Mouse (Mus musculus): ENCODE data around the gene Ksr2. TPM values are rescaled to one million over a fixed set of nuclear protein-coding genes. Genes with fewer than 3 reads are reported as not detected.

The Ksr2 gene
- polyA plus RNA-seq, 1 experiment from 2014 or later = 0.01 TPM

- 89% methylated on average over 14 of the region's 14 CpGs for WGBS
- no peaks in the 10 kb centered on the region for H3K27me3 ChIP-seq (replicated peaks; ENCODE audit: control insufficient read depth, insufficient read depth, low read length)
- H3K4me3 ChIP-seq (ENCODE audit: low read depth, low read length) = no peak overlapping the region
- H3K9ac ChIP-seq (ENCODE audit: low read depth, low read length) = no peak overlapping the region
- H3K4me2 ChIP-seq = no peak overlapping the region
- no peaks in the 10 kb centered on the region for H3K4me1 ChIP-seq (replicated peaks; ENCODE audit: control insufficient read depth, insufficient read depth, low read length)
- H3K27ac ChIP-seq (ENCODE audit: low read depth, low read length) = no peak overlapping the region
- no peaks in the 10 kb centered on the region for H3K36me3 ChIP-seq (ENCODE audit: control insufficient read depth, insufficient read depth, low read length)
- ATAC-seq (replicated peaks; ENCODE audit: low FRiP score) (no peak), DNase-seq (ENCODE audit: low spot score) (no peak)
- H3K9me3 ChIP-seq (ENCODE audit: control insufficient read depth, low read length) = no peaks in the 10 kb centered on the region
Observed at GRCm38 (mm10) chr5:117791875-117792274, 378.1 kb downstream of the Ksr2 start.

GRCm38 (mm10) chr5:117800849-117801248 lies 387.0 kb downstream of the Ksr2 start:
- Histone ChIP-seq H3K27me3 (replicated peaks; ENCODE audit: control insufficient read depth, insufficient read depth, low read length) (no peaks in the 10 kb centered on the region), H3K27ac (ENCODE audit: low read depth, low read length) (no peak overlapping the region), H3K9ac (ENCODE audit: low read depth, low read length) (no peak overlapping the region), H3K4me3 (ENCODE audit: low read depth, low read length) (no peak overlapping the region), H3K4me1 (replicated peaks; ENCODE audit: control insufficient read depth, insufficient read depth, low read length) (no peaks in the 10 kb centered on the region), H3K4me2 (no peak overlapping the region), H3K36me3 (ENCODE audit: control insufficient read depth, insufficient read depth, low read length) (no peaks in the 10 kb centered on the region), H3K9me3 (ENCODE audit: control insufficient read depth, low read length) (no peaks in the 10 kb centered on the region)
- ATAC-seq (replicated peaks; ENCODE audit: low FRiP score) (no peak), DNase-seq (ENCODE audit: low spot score) (no peak)
- 70% methylated on average over 9 of the region's 9 CpGs for WGBS

GRCm38 (mm10) chr5:117802071-117802521 lies 388.3 kb downstream of the Ksr2 start:
- 81% methylated on average over 11 of the region's 11 CpGs for WGBS
- H3K4me2 ChIP-seq = no peak overlapping the region
- DNase-seq (ENCODE audit: low spot score) (no peak), ATAC-seq (replicated peaks; ENCODE audit: low FRiP score) (no peak)
- H3K4me3 ChIP-seq (ENCODE audit: low read depth, low read length) = no peak overlapping the region
- H3K9ac ChIP-seq (ENCODE audit: low read depth, low read length) = no peak overlapping the region
- no peaks in the 10 kb centered on the region for H3K36me3 ChIP-seq (ENCODE audit: control insufficient read depth, insufficient read depth, low read length)
- H3K27me3 ChIP-seq (replicated peaks; ENCODE audit: control insufficient read depth, insufficient read depth, low read length) = no peaks in the 10 kb centered on the region
- H3K9me3 ChIP-seq (ENCODE audit: control insufficient read depth, low read length) = no peaks in the 10 kb centered on the region
- H3K27ac ChIP-seq (ENCODE audit: low read depth, low read length) = no peak overlapping the region
- H3K4me1 ChIP-seq (replicated peaks; ENCODE audit: control insufficient read depth, insufficient read depth, low read length) = no peaks in the 10 kb centered on the region

GRCm38 (mm10) chr5:117803551-117803950 lies 389.8 kb downstream of the Ksr2 start:
- Histone ChIP-seq H3K36me3 (ENCODE audit: control insufficient read depth, insufficient read depth, low read length) (no peaks in the 10 kb centered on the region), H3K27me3 (replicated peaks; ENCODE audit: control insufficient read depth, insufficient read depth, low read length) (no peaks in the 10 kb centered on the region), H3K4me2 (no peak overlapping the region), H3K4me1 (replicated peaks; ENCODE audit: control insufficient read depth, insufficient read depth, low read length) (no peaks in the 10 kb centered on the region), H3K27ac (ENCODE audit: low read depth, low read length) (no peak overlapping the region), H3K9me3 (ENCODE audit: control insufficient read depth, low read length) (no peaks in the 10 kb centered on the region), H3K4me3 (ENCODE audit: low read depth, low read length) (no peak overlapping the region), H3K9ac (ENCODE audit: low read depth, low read length) (no peak overlapping the region)
- ATAC-seq (replicated peaks; ENCODE audit: low FRiP score) = no peak
- no peak for DNase-seq (ENCODE audit: low spot score)
- 61% methylated on average over 7 of the region's 7 CpGs for WGBS

GRCm38 (mm10) chr5:117810930-117811329 lies 397.1 kb downstream of the Ksr2 start:
- H3K4me3 ChIP-seq (ENCODE audit: low read depth, low read length) = no peak overlapping the region
- no peak for ATAC-seq (replicated peaks; ENCODE audit: low FRiP score)
- no peak for DNase-seq (ENCODE audit: low spot score)
- no peak overlapping the region for H3K4me2 ChIP-seq
- WGBS = 88% methylated on average over 7 of the region's 7 CpGs
- H3K27ac ChIP-seq (ENCODE audit: low read depth, low read length) = no peak overlapping the region
- no peaks in the 10 kb centered on the region for H3K4me1 ChIP-seq (replicated peaks; ENCODE audit: control insufficient read depth, insufficient read depth, low read length)
- no peaks in the 10 kb centered on the region for H3K9me3 ChIP-seq (ENCODE audit: control insufficient read depth, low read length)
- H3K9ac ChIP-seq (ENCODE audit: low read depth, low read length) = no peak overlapping the region
- no peaks in the 10 kb centered on the region for H3K27me3 ChIP-seq (replicated peaks; ENCODE audit: control insufficient read depth, insufficient read depth, low read length)
- H3K36me3 ChIP-seq (ENCODE audit: control insufficient read depth, insufficient read depth, low read length) = no peaks in the 10 kb centered on the region

- no peak overlapping the region for H3K9ac ChIP-seq (ENCODE audit: low read depth, low read length)
- WGBS = 68% methylated on average over 6 of the region's 6 CpGs
- H3K4me2 ChIP-seq = no peak overlapping the region
- H3K4me1 ChIP-seq (replicated peaks; ENCODE audit: control insufficient read depth, insufficient read depth, low read length) = no peaks in the 10 kb centered on the region
- no peaks in the 10 kb centered on the region for H3K9me3 ChIP-seq (ENCODE audit: control insufficient read depth, low read length)
- H3K36me3 ChIP-seq (ENCODE audit: control insufficient read depth, insufficient read depth, low read length) = no peaks in the 10 kb centered on the region
- ATAC-seq (replicated peaks; ENCODE audit: low FRiP score) = no peak
- no peaks in the 10 kb centered on the region for H3K27me3 ChIP-seq (replicated peaks; ENCODE audit: control insufficient read depth, insufficient read depth, low read length)
- H3K27ac ChIP-seq (ENCODE audit: low read depth, low read length) = no peak overlapping the region
- H3K4me3 ChIP-seq (ENCODE audit: low read depth, low read length) = no peak overlapping the region
- no peak for DNase-seq (ENCODE audit: low spot score)
Observed at GRCm38 (mm10) chr5:117818800-117819199, 405.0 kb downstream of the Ksr2 start.

GRCm38 (mm10) chr5:117820445-117820844 lies 406.6 kb downstream of the Ksr2 start:
- H3K4me2 ChIP-seq = no peak overlapping the region
- no peaks in the 10 kb centered on the region for H3K9me3 ChIP-seq (ENCODE audit: control insufficient read depth, low read length)
- no peaks in the 10 kb centered on the region for H3K27me3 ChIP-seq (replicated peaks; ENCODE audit: control insufficient read depth, insufficient read depth, low read length)
- no peak overlapping the region for H3K27ac ChIP-seq (ENCODE audit: low read depth, low read length)
- no peak overlapping the region for H3K4me3 ChIP-seq (ENCODE audit: low read depth, low read length)
- 52% methylated on average over 7 of the region's 7 CpGs for WGBS
- H3K9ac ChIP-seq (ENCODE audit: low read depth, low read length) = no peak overlapping the region
- ATAC-seq (replicated peaks; ENCODE audit: low FRiP score) (no peak), DNase-seq (ENCODE audit: low spot score) (no peak)
- no peaks in the 10 kb centered on the region for H3K36me3 ChIP-seq (ENCODE audit: control insufficient read depth, insufficient read depth, low read length)
- H3K4me1 ChIP-seq (replicated peaks; ENCODE audit: control insufficient read depth, insufficient read depth, low read length) = no peaks in the 10 kb centered on the region

- Histone ChIP-seq H3K4me1 (replicated peaks; ENCODE audit: control insufficient read depth, insufficient read depth, low read length) (no peaks in the 10 kb centered on the region), H3K4me3 (ENCODE audit: low read depth, low read length) (no peak overlapping the region), H3K27ac (ENCODE audit: low read depth, low read length) (no peak overlapping the region), H3K9me3 (ENCODE audit: control insufficient read depth, low read length) (no peaks in the 10 kb centered on the region), H3K4me2 (no peak overlapping the region), H3K9ac (ENCODE audit: low read depth, low read length) (no peak overlapping the region), H3K27me3 (replicated peaks; ENCODE audit: control insufficient read depth, insufficient read depth, low read length) (no peaks in the 10 kb centered on the region), H3K36me3 (ENCODE audit: control insufficient read depth, insufficient read depth, low read length) (no peaks in the 10 kb centered on the region)
- DNase-seq (ENCODE audit: low spot score) = no peak
- 89% methylated on average over 9 of the region's 9 CpGs for WGBS
- no peak for ATAC-seq (replicated peaks; ENCODE audit: low FRiP score)
Observed at GRCm38 (mm10) chr5:117823811-117824210, 410.0 kb downstream of the Ksr2 start.

- Histone ChIP-seq H3K27ac (ENCODE audit: low read depth, low read length) (no peak overlapping the region), H3K4me3 (ENCODE audit: low read depth, low read length) (no peak overlapping the region), H3K4me2 (no peak overlapping the region), H3K9me3 (ENCODE audit: control insufficient read depth, low read length) (no peaks in the 10 kb centered on the region), H3K36me3 (ENCODE audit: control insufficient read depth, insufficient read depth, low read length) (no peaks in the 10 kb centered on the region), H3K4me1 (replicated peaks; ENCODE audit: control insufficient read depth, insufficient read depth, low read length) (no peaks in the 10 kb centered on the region), H3K9ac (ENCODE audit: low read depth, low read length) (no peak overlapping the region), H3K27me3 (replicated peaks; ENCODE audit: control insufficient read depth, insufficient read depth, low read length) (no peaks in the 10 kb centered on the region)
- ATAC-seq (replicated peaks; ENCODE audit: low FRiP score) (no peak), DNase-seq (ENCODE audit: low spot score) (no peak)
- 64% methylated on average over 5 of the region's 5 CpGs for WGBS
Observed at GRCm38 (mm10) chr5:117824486-117824885, 410.7 kb downstream of the Ksr2 start.
